Mouse (Mus musculus): ENCODE measurements at regions not wholly inside any gene's neighbourhood (a gene's known extent, or its start where the extent isn't known, plus 50 kb on each side); places are given as distances from the start of the nearest gene placed in this dataset.
A peak's percentile ranks its signal among the peaks of the same experiment; 100 is the strongest.

- peak in 1 of 2 experiments; percentile 12 for DNase-seq
These were observed 551.2 kb upstream of the Btbd3 start for GRCm38 (mm10) chr2:137704948-137705723.

GRCm38 (mm10) chr2:137704565-137704947 lies 551.8 kb upstream of the Btbd3 start:
- DNase-seq, result no peak

GRCm38 (mm10) chr2:137704051-137704450 lies 552.3 kb upstream of the Btbd3 start:
- no peak for DNase-seq

GRCm38 (mm10) chr2:137695885-137696284 lies 560.5 kb upstream of the Btbd3 start:
- DNase-seq, result no peak

- DNase-seq, result no peak
These were observed 562.3 kb upstream of the Btbd3 start for GRCm38 (mm10) chr2:137694020-137694419.

GRCm38 (mm10) chr2:137687208-137687607 lies 569.2 kb upstream of the Btbd3 start:
- DNase-seq, result no peak

GRCm38 (mm10) chr2:137686735-137687134 lies 569.6 kb upstream of the Btbd3 start:
- no peak for DNase-seq

- no peak for DNase-seq
These were observed 565.3 kb upstream of the Jag1 start for GRCm38 (mm10) chr2:137681762-137682161.

GRCm38 (mm10) chr2:137663171-137663570 lies 546.7 kb upstream of the Jag1 start:
- DNase-seq, result no peak

GRCm38 (mm10) chr2:137662216-137662615 lies 545.8 kb upstream of the Jag1 start:
- DNase-seq, result no peak

- DNase-seq, result no peak
These were observed 544.0 kb upstream of the Jag1 start for GRCm38 (mm10) chr2:137660449-137660848.

GRCm38 (mm10) chr2:137654296-137654695 lies 537.9 kb upstream of the Jag1 start:
- no peak for DNase-seq

- DNase-seq, result no peak
These were observed 527.7 kb upstream of the Jag1 start for GRCm38 (mm10) chr2:137644160-137644559.

GRCm38 (mm10) chr2:137643269-137644055 lies 527.0 kb upstream of the Jag1 start:
- DNase-seq, result no peak

- no peak for DNase-seq
These were observed 518.7 kb upstream of the Jag1 start for GRCm38 (mm10) chr2:137635019-137635621.

- no peak for DNase-seq
These were observed 500.2 kb upstream of the Jag1 start for GRCm38 (mm10) chr2:137616637-137617036.

GRCm38 (mm10) chr2:137613791-137614190 lies 497.3 kb upstream of the Jag1 start:
- DNase-seq, result no peak

- DNase-seq, result no peak
These were observed 492.1 kb upstream of the Jag1 start for GRCm38 (mm10) chr2:137608506-137608905.

- no peak for DNase-seq
These were observed 481.7 kb upstream of the Jag1 start for GRCm38 (mm10) chr2:137598136-137598535.

- no peak for DNase-seq
These were observed 478.1 kb upstream of the Jag1 start for GRCm38 (mm10) chr2:137594509-137594908.

- no peak for DNase-seq
These were observed 475.1 kb upstream of the Jag1 start for GRCm38 (mm10) chr2:137591551-137591950.

- DNase-seq, result no peak
These were observed 465.0 kb upstream of the Jag1 start for GRCm38 (mm10) chr2:137581491-137581890.

- DNase-seq, result no peak
These were observed 459.3 kb upstream of the Jag1 start for GRCm38 (mm10) chr2:137575750-137576149.
